In the genomic region with DNA sequence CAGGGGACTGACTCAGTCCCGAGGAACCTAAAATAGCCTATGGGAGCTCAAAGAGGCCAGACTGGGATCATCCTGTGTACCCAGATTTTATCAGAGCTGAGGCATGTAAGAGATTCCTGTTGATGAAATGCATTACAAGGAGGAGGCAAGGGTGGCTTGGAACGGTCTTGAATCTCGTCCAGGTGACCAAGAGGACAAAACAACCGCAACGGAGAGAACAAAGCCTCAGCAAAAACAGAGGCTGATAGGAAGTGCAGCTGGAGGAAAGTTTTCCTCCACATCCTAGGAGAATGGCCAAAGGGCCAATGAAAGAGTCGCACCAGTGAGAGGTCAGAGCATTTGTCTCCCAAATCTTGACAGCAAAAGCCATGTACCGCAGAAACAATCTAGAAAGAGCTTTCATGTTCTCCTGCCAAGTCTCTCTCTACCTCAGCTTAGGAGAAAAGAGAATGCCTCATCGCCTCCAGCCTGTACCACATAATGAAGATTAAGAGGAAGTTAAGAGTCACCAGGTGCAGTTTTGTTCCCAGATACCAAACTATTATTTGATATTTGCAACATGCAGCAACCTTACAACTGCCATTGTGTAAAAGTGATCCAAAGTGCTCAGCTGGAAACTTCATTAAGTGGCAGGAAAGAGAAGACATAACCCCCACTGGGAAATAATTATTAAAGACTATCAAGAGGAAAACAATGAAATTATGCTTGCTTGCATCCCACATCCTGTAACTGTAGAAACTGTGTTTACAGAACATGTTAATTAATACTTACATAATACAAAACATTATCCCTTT, we compare ENCODE assay signal across 18 mouse cellular contexts.
A peak's percentile ranks its signal among the peaks of the same experiment; 100 is the strongest.
DNase-seq lines count a peak whose midpoint lies in the region; ATAC-seq and TF ChIP-seq lines count a peak whose summit lies in the region.
"Had no signal": no experiment of that assay in that cellular context is flagged by ENCODE, and none has a peak within 500 bp of the region (broad histone marks: within the 10 kb centered on the region; RNA-seq: fewer than 3 reads in every experiment).

No protein-coding gene starts in this region.

- no peaks in the 10 kb centered on the region for H3K27me3 ChIP-seq in lung, embryonic 16.5 days (ENCODE audit: control insufficient read depth, insufficient read depth, low read depth, low read length)
- H3K27me3 ChIP-seq in heart, postnatal 0 days (ENCODE audit: control insufficient read depth, insufficient read depth, low read length) = no peaks in the 10 kb centered on the region
- no peaks in the 10 kb centered on the region for H3K27me3 ChIP-seq in stomach, embryonic 16.5 days (ENCODE audit: control insufficient read depth, insufficient read depth, low read length)
- no peaks in the 10 kb centered on the region for H3K27me3 ChIP-seq in lung, postnatal 0 days (replicated peaks; ENCODE audit: insufficient read depth, low read length)
- H3K27me3 ChIP-seq: embryonic facial prominence, embryonic 12.5 days; hindbrain, embryonic 13.5 days; intestine, embryonic 15.5 days had no signal

- 41% methylated on average over 8 of the region's 8 CpGs for WGBS in lung, embryonic 16.5 days
- WGBS in lung, adult 2 months = 32% methylated on average over 8 of the region's 8 CpGs
- 35% methylated on average over 8 of the region's 8 CpGs for whole genome bisulfite sequencing in heart, postnatal 0 days
- 46% methylated on average over 8 of the region's 8 CpGs for WGBS in stomach, embryonic 16.5 days
- 37% methylated on average over 8 of the region's 8 CpGs for WGBS in lung, postnatal 0 days

- ATAC-seq in lung, embryonic 16.5 days (ENCODE audit: low read depth) = peak; percentile 61
- peak; percentile 58 for ATAC-seq in heart, postnatal 0 days (ENCODE audit: insufficient read depth, low read depth)
- ATAC-seq in stomach, embryonic 16.5 days (ENCODE audit: insufficient read depth, low FRiP score) = no peak
- no peak for ATAC-seq in lung, postnatal 0 days
- ATAC-seq: activated CD4-positive, CD25-positive, alpha-beta regulatory T cell, adult 4 months; intestine, embryonic 15.5 days had no signal

- H3K27ac ChIP-seq in lung, embryonic 16.5 days (ENCODE audit: low read length) = peak overlapping the region; percentile 70
- peak overlapping the region; percentile 61 for H3K27ac ChIP-seq in heart, postnatal 0 days (ENCODE audit: low read depth)
- H3K27ac ChIP-seq in stomach, embryonic 16.5 days (ENCODE audit: low read length) = peak overlapping the region; percentile 29; the same call in 1 of the 2 replicates
- no peak overlapping the region for H3K27ac ChIP-seq in lung, postnatal 0 days (ENCODE audit: low read length)
- H3K27ac ChIP-seq: embryonic facial prominence, embryonic 12.5 days; hindbrain, embryonic 13.5 days; intestine, embryonic 15.5 days had no signal

- DNase-seq in gastrocnemius, postnatal 25 days = peak; percentile 21
- no peak for DNase-seq in gastrocnemius, adult 18-20 months (ENCODE audit: low spot score)
- DNase-seq in lung, adult 2 months = no peak
- no peak for DNase-seq in heart, postnatal 0 days (ENCODE audit: low spot score)
- DNase-seq in right cerebral cortex, postnatal 36 days (ENCODE audit: low spot score in 2 of 2) = no peak
- DNase-seq in lung, postnatal 0 days (ENCODE audit: low spot score) = no peak
- DNase-seq: cerebellum, adult 11 months; cerebellum, postnatal 36 days; kidney, postnatal 36 days; lung, postnatal 4 days; midbrain, embryonic 14.5 days; right cerebral cortex, postnatal 14 days had no signal

- no peak for TF ChIP-seq POLR2A in lung, adult 2 months (IDR thresholded peaks at IDR 0.05; ENCODE audit: borderline replicate concordance, extremely low read depth, low read depth, low read length)

- H3K4me2 ChIP-seq in lung, embryonic 16.5 days (ENCODE audit: low read depth, low read length) = no peak overlapping the region
- H3K4me2 ChIP-seq in heart, postnatal 0 days (ENCODE audit: low read depth, low read length) = no peak overlapping the region; the same call in 1 of the 2 replicates
- no peak overlapping the region for H3K4me2 ChIP-seq in stomach, embryonic 16.5 days (ENCODE audit: low read depth, low read length)
- H3K4me2 ChIP-seq in lung, postnatal 0 days (replicated peaks; ENCODE audit: low read depth, low read length) = no peak overlapping the region
- H3K4me2 ChIP-seq: embryonic facial prominence, embryonic 12.5 days; hindbrain, embryonic 13.5 days; intestine, embryonic 15.5 days had no signal

- H3K4me3 ChIP-seq in lung, embryonic 16.5 days (ENCODE audit: low read length) = no peak overlapping the region
- no peak overlapping the region for H3K4me3 ChIP-seq in lung, adult 2 months (replicated peaks; ENCODE audit: extremely low read depth, low read depth, low read length)
- no peak overlapping the region for H3K4me3 ChIP-seq in heart, postnatal 0 days (ENCODE audit: low read depth, low read length)
- H3K4me3 ChIP-seq in stomach, embryonic 16.5 days (replicated peaks; ENCODE audit: low read length) = no peak overlapping the region
- no peak overlapping the region for H3K4me3 ChIP-seq in lung, postnatal 0 days (ENCODE audit: low read depth, low read length)
- H3K4me3 ChIP-seq: embryonic facial prominence, embryonic 12.5 days; hindbrain, embryonic 13.5 days; intestine, embryonic 15.5 days had no signal

- peaks cover 8% of the 10 kb centered on the region for H3K4me1 ChIP-seq in lung, embryonic 16.5 days (replicated peaks; ENCODE audit: control insufficient read depth, insufficient read depth, low read length)
- peaks cover 4% of the 10 kb centered on the region; the same call in 1 of the 2 replicates for H3K4me1 ChIP-seq in lung, adult 2 months (ENCODE audit: control insufficient read depth, insufficient read depth, low read length)
- H3K4me1 ChIP-seq in heart, postnatal 0 days (ENCODE audit: control insufficient read depth, insufficient read depth) = 0 out of 2 replicates have a peak, but pooled peaks cover 12% of the 10 kb centered on the region
- peaks cover 11% of the 10 kb centered on the region for H3K4me1 ChIP-seq in stomach, embryonic 16.5 days (ENCODE audit: control insufficient read depth, insufficient read depth, low read length)
- H3K4me1 ChIP-seq in lung, postnatal 0 days (ENCODE audit: insufficient read depth, low read depth, low read length) = no peaks in the 10 kb centered on the region
- H3K4me1 ChIP-seq: embryonic facial prominence, embryonic 12.5 days; intestine, embryonic 15.5 days had no signal

- no peaks in the 10 kb centered on the region for H3K36me3 ChIP-seq in lung, embryonic 16.5 days (ENCODE audit: control insufficient read depth, insufficient read depth, low read length)
- no peaks in the 10 kb centered on the region for H3K36me3 ChIP-seq in heart, postnatal 0 days (replicated peaks; ENCODE audit: control insufficient read depth, insufficient read depth, low read length)
- H3K36me3 ChIP-seq in stomach, embryonic 16.5 days (ENCODE audit: control insufficient read depth, insufficient read depth, low read length) = no peaks in the 10 kb centered on the region
- no peaks in the 10 kb centered on the region for H3K36me3 ChIP-seq in lung, postnatal 0 days (ENCODE audit: insufficient read depth, low read length)
- H3K36me3 ChIP-seq: embryonic facial prominence, embryonic 12.5 days; hindbrain, embryonic 13.5 days; intestine, embryonic 15.5 days had no signal

- no peaks in the 10 kb centered on the region for H3K9me3 ChIP-seq in lung, embryonic 16.5 days (ENCODE audit: control insufficient read depth, low read length)
- H3K9me3 ChIP-seq in heart, postnatal 0 days (replicated peaks; ENCODE audit: control insufficient read depth, low read length) = no peaks in the 10 kb centered on the region
- no peaks in the 10 kb centered on the region for H3K9me3 ChIP-seq in stomach, embryonic 16.5 days (replicated peaks; ENCODE audit: control insufficient read depth, low read length)
- H3K9me3 ChIP-seq in lung, postnatal 0 days (ENCODE audit: low read length) = no peaks in the 10 kb centered on the region
- H3K9me3 ChIP-seq: embryonic facial prominence, embryonic 12.5 days; hindbrain, embryonic 13.5 days; intestine, embryonic 15.5 days had no signal

- TF ChIP-seq EP300 in heart, postnatal 0 days (IDR thresholded peaks at IDR 0.05; ENCODE audit: low read depth) = peak; percentile 57; the same call in 1 of the 2 replicates
- TF ChIP-seq EP300 in lung, postnatal 0 days (IDR thresholded peaks at IDR 0.05) = no peak

- no peak overlapping the region for H3K9ac ChIP-seq in lung, embryonic 16.5 days (ENCODE audit: low read length)
- no peak overlapping the region for H3K9ac ChIP-seq in heart, postnatal 0 days (replicated peaks; ENCODE audit: low read depth, low read length)
- H3K9ac ChIP-seq in stomach, embryonic 16.5 days (ENCODE audit: low read length) = no peak overlapping the region
- no peak overlapping the region for H3K9ac ChIP-seq in lung, postnatal 0 days (replicated peaks; ENCODE audit: low read depth)
- H3K9ac ChIP-seq: embryonic facial prominence, embryonic 12.5 days; hindbrain, embryonic 13.5 days; intestine, embryonic 15.5 days had no signal

- no peak for TF ChIP-seq CTCF in lung, adult 2 months (IDR thresholded peaks at IDR 0.05; ENCODE audit: insufficient read depth, low read length)
- TF ChIP-seq CTCF in heart, postnatal 0 days (IDR thresholded peaks at IDR 0.05; ENCODE audit: low read depth) = no peak
- no peak for TF ChIP-seq CTCF in lung, postnatal 0 days (IDR thresholded peaks at IDR 0.05)

Comparison
In these comparisons a context has a peak if more than half of its experiments do, and no peak if none do; other contexts are left out.
1. ATAC-seq: peak in lung, embryonic 16.5 days (single experiment) and heart, postnatal 0 days (single experiment); none in stomach, embryonic 16.5 days (single experiment) and lung, postnatal 0 days (single experiment).